Mouse (Mus musculus) gastrocnemius, adult 2 months (tissue): ENCODE measurements around the gene Isg20l2. TPM values are rescaled to one million over a fixed set of nuclear protein-coding genes. Genes with fewer than 3 reads are reported as not detected.

ENCODE experiments used
- DNase-seq: peaks from one replicate; pipeline ENCODE4 v3.0.0; 2022
- H3K27ac ChIP-seq: fragments of 200-600 bp; 2 replicates; pipeline ENCODE4 v1.8.1; 2022; ENCODE audit warnings: mild to moderate bottlenecking
- H3K4me3 ChIP-seq: fragments of 200-600 bp; 2 replicates; pipeline ENCODE4 v1.8.1; 2022; ENCODE audit warnings: mild to moderate bottlenecking, moderate library complexity
- CTCF ChIP-seq: fragments of 200-600 bp; IDR thresholded peaks from 2 replicates; pipeline ENCODE4 v1.8.1; 2022; ENCODE audit warnings: antibody characterized with exemption, mild to moderate bottlenecking, moderate library complexity
- intact Hi-C: fragments of 180-260 bp; cut with DNase I; formaldehyde crosslinking; loops from one replicate; pipeline ENCODE4 v1.15.1; 2025
- total RNA-seq, 2 experiments: library from RNA; stranded (reverse); gene quantifications; 2 replicates each; pipeline ENCODE4 v1.2.3; 2021

Isg20l2 gene
- total RNA-seq, 2 experiments from 2014 or later: 7.6 to 8.1 TPM

DNA sequence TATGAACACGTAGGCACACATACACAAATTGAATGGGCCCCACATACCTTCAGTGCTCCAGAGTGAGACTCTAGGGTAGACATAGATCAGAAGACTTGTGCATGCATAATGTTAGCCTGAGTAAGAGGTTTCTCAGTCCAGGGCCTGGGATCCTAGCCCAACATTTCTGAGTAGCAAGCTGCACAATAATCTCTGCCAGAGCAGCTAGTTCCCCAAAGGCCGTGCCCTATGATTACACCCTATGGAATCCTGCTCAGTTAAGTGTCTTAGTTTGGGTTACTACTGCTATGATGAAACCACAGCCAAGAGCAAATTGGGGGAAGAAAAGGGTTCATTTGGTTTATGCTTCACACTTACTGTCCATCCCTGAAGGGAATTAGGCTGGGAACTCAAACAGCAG, 12.4 kb downstream of the Isg20l2 start:
- no peak overlapping the region for H3K4me3 ChIP-seq
- no peak overlapping the region for H3K27ac ChIP-seq
- TF ChIP-seq CTCF: no peak
- intact Hi-C loops: no loop called here
- no peak for DNase-seq

DNA sequence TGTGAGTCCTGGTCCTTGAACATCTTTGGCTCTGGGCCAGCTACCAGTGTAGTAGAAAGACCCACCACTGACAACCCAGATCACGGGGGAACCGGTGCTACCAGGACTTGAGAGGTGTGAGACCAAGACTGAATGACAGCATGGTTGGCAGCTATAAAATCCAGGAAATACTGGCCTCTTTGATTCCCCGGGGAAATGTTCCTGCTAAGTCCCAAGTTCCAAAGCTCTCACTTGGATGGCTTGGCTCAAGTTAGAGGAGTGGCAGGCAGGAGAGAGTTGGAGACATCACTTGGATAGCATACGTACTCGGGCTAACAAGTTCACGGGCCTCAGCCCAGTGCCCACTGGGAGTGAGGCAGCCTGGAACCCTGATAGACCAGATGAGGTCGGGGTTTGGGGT, 13.5 kb downstream of the Isg20l2 start:
- TF ChIP-seq CTCF: no peak
- H3K4me3 ChIP-seq: no peak overlapping the region
- DNase-seq: no peak
- intact Hi-C loops: no loop called here
- H3K27ac ChIP-seq: no peak overlapping the region

DNA sequence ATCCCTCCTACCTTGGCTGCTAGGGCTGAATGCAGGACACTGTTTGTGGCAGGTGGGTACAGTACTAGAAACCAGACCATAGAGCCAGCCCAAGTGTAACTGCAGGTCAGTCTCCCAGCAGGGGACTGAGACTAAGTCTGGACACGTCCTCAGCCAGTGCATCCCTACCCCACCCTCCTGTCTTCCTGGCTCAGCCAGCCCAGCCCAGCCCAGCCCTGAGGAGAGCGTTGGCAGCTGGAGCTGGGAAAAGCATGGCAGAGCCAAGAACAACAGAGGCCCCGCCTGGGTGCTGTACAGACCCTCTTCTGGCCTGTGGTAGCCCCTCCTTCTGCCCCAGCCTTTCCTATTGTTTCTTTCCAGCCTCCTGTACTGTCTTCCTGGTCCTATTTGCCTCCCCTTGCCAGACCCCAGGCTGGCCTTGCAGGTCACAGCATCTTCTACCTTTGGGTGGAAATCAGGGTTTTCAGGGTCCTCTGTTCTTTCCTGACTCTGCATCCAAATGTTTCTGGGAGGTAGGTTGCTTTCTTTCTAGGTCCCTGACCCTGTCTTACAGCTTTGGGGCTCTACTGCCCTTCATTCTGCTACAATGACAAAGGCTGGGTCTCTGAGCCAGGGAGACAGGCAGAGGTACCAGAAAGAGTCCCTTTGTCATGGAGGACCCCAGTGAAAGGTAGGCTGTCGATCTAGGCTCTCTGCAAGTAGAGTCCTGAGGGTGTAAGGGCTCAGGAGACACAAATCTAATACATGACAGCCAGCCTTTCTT, 14.9 kb downstream of the Isg20l2 start:
- peak; percentile 54 for DNase-seq
- H3K4me3 ChIP-seq: no peak overlapping the region
- intact Hi-C loops: no loop called here
- TF ChIP-seq CTCF: no peak
- H3K27ac ChIP-seq: peak overlapping the region; percentile 31; the same call in 1 of the 2 replicates

DNA sequence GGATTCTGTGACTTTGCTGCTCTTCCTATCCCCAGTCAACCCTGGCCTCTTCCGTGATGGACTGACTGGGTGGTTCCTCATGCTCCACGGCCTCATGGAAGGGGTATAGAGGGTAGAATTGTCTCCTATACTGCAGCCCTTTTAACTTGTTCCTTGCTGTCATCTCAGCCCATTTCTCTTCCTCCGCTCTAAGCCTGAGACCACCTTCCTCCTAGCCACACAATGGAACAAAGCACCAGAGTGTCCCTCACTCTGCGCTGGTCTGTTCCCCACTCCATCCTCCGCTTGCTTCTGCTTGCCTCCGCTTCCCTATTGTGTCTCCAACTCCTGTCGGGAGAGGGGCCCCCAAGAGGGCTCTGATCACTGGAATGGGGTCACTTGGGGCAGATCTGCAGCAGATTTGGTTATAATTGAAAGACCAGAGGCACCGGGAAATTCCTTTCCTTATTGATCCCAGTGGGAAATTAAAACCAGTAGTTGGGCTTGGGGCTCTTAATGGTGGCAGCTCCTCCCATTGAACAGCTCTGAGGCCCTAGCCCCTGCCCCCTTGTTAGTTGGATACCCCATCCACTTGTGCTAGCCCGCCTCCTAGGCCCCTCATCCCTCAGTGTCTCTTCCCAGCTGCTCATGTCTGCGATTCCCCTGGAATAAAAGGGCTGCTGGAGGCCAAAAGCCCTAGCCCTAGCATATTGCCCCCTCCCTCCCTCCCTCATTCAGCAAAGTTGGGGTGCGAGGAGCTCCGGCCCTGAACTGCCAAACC, 15.8 kb downstream of the Isg20l2 start:
- DNase-seq: no peak
- no peak for TF ChIP-seq CTCF
- H3K27ac ChIP-seq: 0 out of 2 replicates have a peak overlapping the region, but pooled peaks have one; percentile 8
- intact Hi-C loops: no loop called here
- no peak overlapping the region for H3K4me3 ChIP-seq

DNA sequence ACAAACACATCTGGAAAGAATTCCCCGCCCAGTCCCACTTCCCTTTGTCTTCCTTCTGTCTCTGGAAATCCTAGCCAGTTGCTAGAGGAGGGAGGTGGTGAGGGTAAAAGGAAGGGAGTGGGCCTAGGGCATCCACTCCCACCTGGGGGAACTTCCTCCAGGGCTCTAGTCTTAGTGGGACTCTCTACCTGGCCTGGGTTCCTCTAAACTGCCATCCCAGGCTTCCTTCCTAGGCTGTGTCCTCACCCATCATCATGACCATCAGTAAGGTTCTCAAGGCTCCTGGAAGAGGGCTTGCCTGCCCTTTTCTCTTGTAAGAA, 16.4 kb downstream of the Isg20l2 start:
- TF ChIP-seq CTCF: no peak
- intact Hi-C loops: no loop called here
- no peak for DNase-seq
- no peak overlapping the region for H3K4me3 ChIP-seq
- H3K27ac ChIP-seq: no peak overlapping the region

DNA sequence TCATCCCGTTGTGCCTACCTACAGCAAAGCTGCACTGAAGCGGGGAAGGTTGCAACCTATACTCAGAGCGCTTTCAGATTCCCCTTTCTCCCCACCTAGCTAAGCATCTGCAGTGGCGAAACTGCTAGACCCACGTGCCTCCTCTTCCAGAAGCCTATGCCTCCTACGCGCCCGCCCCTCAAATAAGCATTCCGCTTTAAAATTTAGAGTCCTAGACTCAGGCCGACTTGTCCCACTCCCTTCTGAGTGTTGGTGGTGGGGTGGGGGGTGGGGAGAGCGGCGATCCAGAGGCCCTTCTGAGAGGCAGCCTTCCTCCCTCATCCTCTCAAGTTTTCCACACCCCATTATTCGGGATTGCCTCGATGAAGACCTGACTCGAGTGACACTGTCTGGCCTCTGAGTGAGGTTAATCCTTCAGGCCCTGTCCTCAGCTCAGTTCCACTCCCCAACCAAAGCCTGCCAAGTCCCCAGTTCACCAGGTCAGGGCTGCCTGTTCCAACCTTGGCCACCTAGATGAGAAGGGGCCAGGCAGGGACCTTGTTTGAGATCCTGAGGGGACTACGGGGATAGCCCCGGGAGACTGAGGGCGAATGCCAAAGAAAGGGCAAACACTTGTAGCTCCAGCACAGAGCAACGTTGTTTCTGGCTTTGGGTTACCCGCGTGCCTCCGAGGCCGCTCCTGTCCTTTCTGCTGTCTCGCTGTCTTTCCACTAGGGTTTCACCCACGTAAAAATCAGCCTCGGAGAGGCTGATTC, 17.1 kb downstream of the Isg20l2 start:
- peak overlapping the region; percentile 47 for H3K4me3 ChIP-seq
- TF ChIP-seq CTCF: no peak
- intact Hi-C loops: no loop called here

DNA sequence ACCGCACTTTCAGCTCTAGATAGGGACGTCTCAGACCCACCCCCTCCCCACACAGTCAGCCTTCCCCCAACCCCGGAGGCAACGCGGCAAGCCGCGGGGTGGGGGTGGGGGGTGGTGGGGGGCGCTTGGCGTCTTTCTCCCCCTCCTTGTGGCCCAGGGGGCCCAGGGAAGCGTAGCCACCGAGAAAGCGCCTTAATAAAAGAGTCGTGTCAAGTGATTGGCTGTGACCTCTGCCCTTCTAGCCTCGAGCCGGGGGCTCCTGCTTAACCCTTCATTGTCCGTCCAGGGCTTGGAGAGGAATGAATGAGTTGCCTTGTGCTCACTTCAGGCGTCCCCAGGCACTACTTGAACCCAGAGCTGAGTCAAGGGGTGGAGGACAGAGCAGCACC, 17.7 kb downstream of the Isg20l2 start:
- no peak for DNase-seq
- H3K27ac ChIP-seq: no peak overlapping the region
- peak overlapping the region; percentile 47 for H3K4me3 ChIP-seq
- intact Hi-C loops: no loop called here
- no peak for TF ChIP-seq CTCF

More for the DNA sequence above, 17.1 kb downstream of the Isg20l2 start:
- no peak for DNase-seq
- H3K27ac ChIP-seq: no peak overlapping the region

DNA sequence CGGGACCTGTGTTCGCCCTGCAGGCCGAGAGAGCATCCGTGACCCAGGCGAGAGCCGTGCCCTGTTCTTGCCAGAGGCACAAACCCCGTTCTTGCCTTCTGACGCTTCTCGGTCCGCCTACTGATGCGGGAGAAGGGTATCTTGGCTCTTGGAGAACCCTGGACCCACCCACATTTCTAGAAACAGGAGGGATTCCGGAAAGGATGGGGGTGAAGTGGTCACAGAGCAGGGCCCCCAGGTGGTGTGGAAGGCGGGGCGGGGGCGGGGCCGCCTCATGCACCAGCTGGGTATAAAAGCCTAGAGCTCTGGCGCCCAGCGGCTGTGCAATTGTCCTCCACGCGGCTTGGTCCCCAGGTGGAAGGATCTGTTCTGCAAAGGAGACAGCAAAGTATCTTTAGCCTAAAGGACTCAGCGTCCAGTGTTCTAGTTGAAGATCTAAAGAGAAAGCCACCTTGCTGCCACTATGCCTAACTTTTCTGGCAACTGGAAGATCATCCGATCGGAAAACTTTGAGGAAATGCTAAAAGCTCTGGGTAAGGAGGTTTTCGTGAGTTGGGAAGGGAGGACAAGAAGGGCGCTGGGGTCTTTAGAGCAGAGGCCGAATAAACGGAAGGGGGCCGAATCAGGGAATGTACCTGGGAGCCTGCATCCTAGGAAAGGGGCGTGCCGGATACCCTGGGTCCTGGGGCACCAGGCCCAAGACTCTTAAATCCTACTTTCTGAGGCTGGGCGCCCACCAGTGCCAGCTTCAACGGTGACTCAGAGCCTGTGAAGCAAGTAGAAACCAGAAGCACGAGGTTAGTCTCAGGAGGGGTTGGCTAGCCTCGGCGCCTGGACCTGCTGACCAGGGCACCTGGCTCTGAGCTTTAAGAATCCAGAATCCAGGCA, 18.5 kb downstream of the Isg20l2 start, which contains the start of gene Crabp2:
Gene Crabp2 (plus strand): TSS at position 289 of the 888 bp plus-strand sequence.
- Histone ChIP-seq H3K27ac (no peak within 1 kb of the TSS), H3K4me3 (peak within 1 kb of the TSS; percentile 47)
- no peak for DNase-seq
- TF ChIP-seq CTCF: no peak
- intact Hi-C loops: no loop called here

DNA sequence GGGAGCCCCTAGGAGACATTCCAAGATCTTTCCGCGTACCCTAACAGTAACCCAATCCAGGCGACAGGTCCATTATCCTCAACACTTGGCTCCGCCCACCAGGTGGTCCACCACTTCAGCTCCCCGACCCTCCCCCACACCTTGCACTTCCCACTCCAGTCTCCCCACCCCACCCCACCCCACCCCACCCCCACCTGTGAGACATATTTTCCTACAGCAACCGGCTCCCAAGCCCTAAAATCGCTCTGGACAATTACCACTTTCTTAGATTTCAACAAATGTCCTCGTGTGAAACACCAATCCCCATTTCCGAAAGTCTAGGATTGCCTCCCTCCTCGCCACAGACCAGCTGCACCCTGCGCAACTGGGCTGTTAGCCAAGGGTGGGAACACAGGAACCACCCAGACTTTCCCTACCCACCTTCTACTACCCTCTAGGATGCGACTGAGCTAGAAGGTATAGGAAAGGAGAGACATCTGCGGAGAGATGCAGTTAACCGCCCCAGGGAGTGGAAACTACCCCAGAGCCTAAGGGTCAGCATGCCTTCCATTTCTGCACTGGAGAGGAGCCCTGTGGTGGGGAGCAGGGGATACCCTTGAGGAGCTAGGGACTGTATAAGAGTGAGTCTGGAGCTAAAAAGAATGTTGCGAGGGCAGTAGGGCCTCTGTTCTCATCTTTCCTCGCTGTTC, 19.3 kb downstream of the Isg20l2 start:
- Histone ChIP-seq H3K4me3 (no peak overlapping the region), H3K27ac (no peak overlapping the region)
- intact Hi-C loops: no loop called here
- TF ChIP-seq CTCF: no peak
- DNase-seq: no peak

DNA sequence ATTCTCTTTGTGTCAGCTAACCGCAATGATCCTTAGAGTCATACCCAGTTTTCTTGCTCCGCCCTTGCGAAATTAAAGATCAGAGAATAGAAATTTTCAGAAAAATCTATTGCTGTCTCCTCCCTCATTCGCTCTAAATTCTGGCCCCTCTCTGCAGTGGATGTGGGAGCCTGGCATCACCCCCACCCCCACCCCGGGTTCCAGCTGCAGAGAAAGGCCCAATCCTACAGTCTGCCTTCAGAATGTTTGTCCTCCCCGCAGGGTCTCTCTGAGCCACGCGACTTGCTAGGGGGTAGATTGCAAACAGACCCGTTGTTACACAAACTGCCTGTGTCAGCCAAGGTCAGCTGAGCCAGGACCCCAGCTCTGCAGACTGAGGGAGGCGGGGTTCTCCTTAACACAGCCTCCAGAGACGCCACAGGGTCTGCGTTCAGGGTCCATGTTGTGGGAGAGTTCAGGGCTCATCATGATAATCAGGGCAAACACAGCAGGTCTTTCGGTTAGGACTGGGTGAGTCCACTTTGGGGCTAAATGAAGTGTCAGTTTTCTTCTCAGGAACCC, 19.9 kb downstream of the Isg20l2 start:
- no peak for TF ChIP-seq CTCF
- Histone ChIP-seq H3K4me3 (no peak overlapping the region), H3K27ac (no peak overlapping the region)
- DNase-seq: no peak
- intact Hi-C loops: no loop called here

DNA sequence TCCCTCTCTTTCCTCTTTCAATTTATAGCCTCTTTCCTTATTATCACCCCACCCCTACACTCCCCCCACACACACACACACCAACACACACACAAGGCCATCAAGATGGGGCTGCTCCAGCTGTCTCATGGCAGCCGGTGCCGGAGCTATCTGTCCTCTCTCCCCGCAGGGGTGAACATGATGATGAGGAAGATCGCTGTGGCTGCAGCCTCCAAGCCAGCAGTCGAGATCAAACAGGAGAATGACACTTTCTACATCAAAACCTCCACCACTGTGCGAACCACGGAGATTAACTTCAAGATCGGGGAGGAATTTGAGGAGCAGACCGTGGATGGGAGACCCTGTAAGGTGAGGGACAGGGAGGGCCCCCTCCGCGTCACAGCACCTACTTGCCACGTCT, 21.8 kb downstream of the Isg20l2 start:
- H3K27ac ChIP-seq: no peak overlapping the region
- intact Hi-C loops: no loop called here
- DNase-seq: no peak

More for the DNA sequence above, 21.8 kb downstream of the Isg20l2 start:
- no peak overlapping the region for H3K4me3 ChIP-seq
- no peak for TF ChIP-seq CTCF
